Mouse (Mus musculus): ENCODE data around the gene Manba.
"Not testable (repeated sequence)": the region's sequence is repeated elsewhere in the genome, so short reads cannot be mapped to it uniquely, and the experiment has no call there.

The Manba gene

DNA sequence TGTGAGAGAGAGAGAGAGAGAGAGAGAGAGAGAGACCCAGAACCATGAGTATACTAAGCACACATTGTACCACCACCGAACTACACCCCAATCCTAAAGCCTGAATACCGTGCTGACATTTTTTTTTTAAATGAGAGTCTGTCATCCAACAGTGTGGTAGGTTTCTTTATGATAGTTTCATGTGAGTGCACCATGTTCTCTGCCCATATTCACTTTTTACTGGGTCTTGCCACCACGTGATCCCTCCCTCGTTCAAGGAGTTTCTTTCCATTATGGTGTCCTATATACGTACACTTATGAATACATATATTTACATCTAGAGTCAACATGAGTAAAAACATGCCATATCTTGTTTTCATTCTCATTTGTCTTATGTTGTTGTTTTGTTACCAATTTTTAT, 940 bp downstream of the Manba start:
- no peak for DNase-seq (ENCODE audit: low spot score)

DNA sequence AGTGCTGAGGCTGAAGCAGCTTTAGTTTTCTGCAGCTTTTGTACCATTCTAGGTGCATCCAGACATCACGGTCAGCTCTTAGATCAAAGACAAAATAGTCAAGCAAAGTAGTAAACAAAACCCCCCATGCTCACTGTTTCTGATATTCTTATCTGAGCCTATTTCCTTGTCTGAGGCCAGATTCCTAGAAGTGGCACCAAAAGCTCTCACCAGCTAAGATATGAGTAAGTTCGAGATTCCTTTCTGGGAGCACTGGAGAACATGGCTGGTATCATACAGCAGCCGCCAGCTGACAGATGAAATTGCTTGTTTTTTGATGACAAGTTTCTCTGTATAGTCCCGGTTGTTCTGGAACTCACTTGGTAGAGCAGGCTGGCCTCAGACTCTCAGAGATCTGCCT, 2.4 kb downstream of the Manba start:
- no peak for DNase-seq (ENCODE audit: low spot score)

DNA sequence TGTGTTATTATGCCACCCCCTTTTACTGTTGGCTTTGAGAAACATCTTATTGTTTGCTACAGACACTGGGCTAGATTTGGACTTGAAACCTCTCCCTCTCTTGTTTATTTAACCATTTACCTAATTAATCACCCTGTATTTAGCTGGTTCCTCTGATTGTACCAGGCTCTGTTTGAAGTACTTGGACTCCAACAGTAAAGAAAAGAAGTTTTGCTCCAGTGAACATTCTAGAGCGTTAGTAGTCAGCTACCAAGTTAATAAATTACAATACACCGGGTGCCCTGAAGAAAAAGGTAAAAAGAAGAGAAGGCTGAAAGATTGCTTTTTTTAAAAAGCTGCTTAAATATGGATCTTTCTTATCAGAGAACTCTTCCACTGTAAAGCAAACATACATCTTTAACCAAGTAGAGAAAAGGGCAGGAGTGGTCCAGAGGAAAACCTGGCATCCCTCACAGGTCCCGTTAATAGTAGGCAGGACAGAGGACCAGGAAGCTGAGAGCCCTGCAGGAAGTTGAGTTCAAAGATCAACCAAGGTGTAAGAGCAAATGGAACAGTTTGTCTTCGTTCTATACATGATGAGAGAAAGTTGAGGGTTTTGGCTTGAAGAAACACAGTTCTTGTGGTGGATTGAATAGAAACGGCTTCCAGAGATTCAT, 4.6 kb downstream of the Manba start:
- no peak for DNase-seq (ENCODE audit: low spot score)

DNA sequence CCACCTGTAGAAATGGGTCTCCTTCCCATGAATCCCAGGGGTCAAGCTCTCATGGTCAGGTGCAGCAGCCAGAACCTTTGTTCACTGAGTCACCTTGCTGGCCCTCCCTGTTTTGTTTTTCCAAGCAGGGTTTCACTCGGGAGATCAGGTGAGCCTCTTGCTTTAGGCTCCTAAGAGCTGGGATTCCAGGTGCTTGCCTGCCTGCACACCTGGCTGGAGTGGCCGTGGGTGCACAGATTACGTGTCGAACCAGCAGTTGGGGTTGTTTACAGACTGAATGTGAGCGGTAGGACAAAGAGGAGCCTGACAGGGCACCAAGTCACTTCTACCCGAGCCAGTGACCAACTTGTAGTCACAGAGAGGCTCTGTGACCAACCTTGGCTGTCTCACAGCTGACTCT, 5.7 kb downstream of the Manba start:
- DNase-seq (ENCODE audit: low spot score): no peak

DNA sequence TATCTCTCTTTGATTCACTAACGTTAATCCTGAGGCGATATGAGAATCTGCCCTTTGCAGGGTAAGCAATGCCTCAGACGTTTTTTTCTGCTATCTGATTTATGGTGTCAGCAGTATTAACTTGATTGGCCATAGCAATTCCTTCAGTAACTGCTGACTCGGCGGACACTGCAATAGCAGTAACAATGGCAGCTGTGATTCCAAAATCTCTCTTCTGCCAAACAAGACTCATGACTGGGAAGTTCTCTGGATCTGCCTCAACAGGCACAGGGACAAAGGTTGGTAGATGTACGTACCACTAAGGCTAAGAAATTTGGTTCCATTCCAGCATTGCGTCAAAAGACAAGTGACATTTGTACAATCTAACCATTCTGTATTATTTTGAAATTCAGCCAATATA, 7.9 kb downstream of the Manba start:
- not testable (repeated sequence) for DNase-seq (ENCODE audit: low spot score)

DNA sequence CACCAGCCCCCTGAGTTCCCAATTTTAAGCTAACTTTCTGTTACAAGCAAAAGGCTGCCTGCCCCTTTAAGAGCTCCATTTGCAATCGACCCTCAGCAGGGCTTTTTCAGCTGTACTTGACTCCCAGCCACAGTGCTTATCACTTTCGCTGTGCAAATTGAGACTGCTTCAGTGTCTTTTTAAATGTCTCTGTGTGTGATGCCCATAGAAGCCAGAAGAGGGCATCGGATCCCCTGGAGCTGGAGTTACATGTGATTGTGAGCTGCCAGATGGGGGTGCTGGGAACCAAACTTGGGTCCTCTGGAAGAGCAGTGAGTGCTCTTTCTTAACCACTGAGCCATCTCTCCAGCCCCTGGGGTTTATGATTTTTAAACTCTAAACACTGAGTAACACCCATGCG, 12.5 kb downstream of the Manba start:
- not testable (repeated sequence) for DNase-seq (ENCODE audit: low spot score)

DNA sequence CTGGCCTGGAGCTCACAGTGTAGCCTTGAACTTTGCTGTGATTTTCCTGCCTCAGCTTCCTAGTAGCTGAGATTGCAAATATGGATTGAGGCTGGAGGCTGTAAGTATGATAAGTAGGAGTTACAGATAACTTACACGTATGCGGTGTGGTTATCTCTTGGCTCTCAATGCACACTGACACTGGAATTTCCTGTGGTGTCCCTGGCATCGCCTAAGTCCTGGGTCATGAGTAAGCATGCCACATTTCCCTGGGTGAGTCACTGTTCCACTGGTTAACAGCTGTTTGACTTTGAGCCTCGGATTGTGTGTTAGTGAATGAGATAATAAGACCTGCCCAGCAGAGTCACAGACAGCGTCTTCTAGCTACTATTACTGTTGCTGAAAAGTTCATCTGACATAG, 13.5 kb downstream of the Manba start:
- DNase-seq (ENCODE audit: low spot score): no peak

DNA sequence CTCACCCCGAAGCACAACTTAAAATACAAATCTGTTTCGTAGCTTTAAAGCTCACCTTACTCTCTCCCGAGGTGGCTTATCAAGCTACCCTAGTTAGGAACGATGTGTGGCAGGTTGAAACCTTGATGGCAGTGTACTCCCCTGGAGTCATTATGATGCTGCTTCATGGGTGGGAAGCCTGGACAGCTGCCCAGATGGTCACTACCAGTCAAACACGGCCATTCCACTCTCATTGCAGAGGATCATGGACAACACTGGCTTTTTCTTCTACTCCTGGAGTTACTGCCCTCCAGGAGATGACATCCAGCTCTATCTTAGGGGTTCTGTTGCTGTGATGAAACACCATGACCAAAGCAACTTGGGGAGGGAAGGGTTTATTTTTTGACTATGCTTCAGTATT, 17.7 kb downstream of the Manba start:
- no peak for DNase-seq (ENCODE audit: low spot score)

DNA sequence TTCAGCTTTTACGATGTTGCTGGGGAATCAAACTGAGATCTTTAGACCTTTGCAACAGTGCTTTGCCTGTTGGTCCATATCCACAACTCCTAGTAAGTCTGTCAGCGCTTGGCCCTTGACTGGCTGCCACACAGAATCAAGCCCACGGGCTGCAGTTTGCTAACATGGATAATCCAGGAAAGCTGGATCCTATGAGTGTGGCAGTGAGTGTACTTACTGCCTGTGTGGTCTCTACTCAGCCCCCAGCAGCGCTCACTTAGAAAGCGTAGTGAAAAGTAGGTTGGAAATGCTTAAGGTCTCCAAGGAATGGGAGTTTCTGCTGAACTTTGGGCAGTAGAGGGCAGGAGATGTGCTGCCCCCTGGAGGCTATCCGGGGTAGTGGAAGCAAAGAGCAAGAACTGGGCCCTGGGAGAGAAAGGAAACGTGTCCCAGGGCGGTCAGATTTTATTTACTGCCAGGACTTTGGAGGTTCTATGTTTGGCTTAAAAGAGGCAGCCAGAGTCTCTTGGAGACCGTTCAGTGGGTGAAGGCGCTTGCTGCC, 20.0 kb downstream of the Manba start:
- DNase-seq (ENCODE audit: low spot score): peak; percentile 75

DNA sequence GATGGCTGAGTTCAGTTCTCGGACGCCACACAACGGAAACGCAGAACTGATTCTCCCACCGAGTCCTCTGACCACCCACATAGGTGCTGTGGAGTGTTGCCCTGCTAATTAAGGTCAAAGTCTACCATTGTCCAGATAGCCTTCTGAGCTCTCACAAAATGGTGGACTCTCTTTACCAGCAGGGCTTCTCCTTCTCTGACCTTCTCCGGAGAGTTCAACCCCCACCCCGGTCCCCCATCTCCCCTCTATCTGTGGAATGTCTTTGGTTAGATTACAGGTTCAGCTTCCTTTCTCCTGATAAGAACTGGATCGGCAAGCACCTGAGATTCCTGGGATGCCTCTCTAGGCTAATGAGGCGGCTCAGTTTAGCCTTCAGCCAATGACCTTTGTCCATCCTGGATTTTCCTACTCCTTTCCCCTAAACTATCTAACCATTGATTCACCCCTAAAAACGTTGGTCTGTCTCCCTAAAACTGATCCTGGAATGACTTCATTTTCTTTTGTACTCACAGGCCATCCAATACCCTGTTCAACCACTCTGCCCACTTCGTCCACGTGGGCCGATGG, 20.6 kb downstream of the Manba start:
- DNase-seq (ENCODE audit: low spot score): no peak

DNA sequence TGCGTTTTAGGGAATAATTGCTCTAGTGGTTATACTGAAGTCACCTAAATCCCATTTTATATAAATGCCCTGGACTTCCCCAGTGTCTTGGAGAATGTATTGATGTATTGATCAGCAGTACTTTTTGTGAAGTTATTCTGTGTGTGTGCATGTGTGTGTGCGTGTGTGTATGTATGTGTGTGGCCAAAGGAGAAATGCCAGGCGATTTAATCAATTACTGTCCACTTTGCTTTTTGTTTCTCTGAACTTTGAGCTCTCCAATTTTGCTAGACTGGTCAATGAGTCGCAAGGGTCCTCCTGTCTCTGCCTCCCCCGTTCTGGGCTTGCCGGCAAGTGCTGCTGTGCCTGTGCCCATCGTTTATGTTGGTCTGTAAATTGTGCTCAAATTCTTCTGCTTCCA, 22.1 kb downstream of the Manba start:
- no peak for DNase-seq (ENCODE audit: low spot score)

DNA sequence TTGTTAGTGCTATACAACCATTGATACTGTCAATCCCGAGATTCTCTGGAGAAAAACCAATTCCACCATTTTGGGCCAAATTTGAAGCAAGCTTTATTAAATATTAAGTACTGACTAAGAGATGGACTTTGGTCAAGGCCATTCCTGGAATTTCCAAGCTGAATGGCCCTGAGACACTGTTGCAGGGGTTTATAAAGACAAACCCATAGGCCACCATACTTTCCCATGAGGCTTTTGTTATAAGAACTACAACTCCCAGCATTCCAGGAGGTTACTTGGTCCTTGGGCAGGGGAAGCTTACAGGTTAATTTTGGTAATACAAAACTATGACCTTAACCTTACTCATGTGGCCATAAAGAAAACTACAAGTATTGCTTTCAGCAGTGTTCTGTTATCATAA, 22.8 kb downstream of the Manba start:
- no peak for DNase-seq (ENCODE audit: low spot score)

DNA sequence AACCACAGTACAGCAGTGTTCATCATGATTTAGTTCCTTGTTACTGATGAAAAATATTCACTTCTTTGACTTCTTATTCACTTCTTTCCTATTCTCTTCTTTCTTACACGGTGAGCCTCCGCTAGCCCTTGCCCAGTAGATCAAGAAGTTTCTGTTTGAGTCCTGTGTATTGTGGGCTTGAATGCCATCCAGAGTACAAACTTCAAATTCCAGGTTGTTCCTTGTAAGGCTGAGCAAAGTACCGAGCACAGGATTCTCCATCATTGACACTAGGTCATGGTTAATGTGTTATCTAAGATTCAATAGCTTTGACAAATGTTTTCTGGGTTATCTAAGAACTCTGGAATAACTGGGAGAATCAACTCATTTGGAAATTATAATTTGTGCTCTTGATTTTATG, 25.0 kb downstream of the Manba start:
- no peak for DNase-seq (ENCODE audit: low spot score)

DNA sequence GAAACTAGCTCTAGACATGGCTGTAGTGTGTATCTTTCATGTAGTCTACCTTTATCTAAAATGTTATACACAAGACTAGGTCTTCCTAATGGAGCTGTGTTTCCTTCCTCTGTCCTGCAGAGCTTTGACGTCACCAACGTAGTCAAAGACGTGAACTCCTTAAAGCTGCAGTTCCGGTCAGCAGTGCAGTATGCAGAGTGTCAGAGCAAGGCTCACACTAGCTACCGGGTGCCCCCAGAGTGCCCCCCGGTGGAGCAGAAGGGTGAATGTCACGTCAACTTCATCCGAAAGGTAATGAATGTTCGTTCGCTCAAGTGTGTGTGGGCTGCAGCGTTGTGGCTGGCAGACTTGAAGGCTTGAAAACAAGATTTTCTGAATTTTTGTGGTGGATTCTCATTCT, 26.3 kb downstream of the Manba start:
- no peak for DNase-seq (ENCODE audit: low spot score)

DNA sequence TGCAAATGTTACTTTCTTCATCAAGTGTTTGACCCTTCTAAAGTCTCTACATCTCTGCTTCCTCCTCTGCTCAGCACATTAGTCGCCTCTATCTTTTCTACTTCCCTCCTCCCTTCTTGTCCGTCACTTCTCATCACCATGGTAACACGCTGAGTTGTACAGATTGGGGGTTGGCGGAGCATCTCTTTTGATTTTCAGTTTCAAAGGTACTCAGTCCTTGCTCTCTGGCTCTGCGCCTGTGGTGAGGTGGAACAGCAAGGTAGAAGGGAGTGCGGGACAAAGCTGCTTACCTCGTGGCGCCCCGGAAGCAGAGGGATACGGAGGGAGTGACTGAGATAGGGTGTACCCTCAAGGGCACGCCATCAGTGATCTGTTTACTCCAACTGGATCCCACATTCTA, 27.9 kb downstream of the Manba start:
- no peak for DNase-seq (ENCODE audit: low spot score)

DNA sequence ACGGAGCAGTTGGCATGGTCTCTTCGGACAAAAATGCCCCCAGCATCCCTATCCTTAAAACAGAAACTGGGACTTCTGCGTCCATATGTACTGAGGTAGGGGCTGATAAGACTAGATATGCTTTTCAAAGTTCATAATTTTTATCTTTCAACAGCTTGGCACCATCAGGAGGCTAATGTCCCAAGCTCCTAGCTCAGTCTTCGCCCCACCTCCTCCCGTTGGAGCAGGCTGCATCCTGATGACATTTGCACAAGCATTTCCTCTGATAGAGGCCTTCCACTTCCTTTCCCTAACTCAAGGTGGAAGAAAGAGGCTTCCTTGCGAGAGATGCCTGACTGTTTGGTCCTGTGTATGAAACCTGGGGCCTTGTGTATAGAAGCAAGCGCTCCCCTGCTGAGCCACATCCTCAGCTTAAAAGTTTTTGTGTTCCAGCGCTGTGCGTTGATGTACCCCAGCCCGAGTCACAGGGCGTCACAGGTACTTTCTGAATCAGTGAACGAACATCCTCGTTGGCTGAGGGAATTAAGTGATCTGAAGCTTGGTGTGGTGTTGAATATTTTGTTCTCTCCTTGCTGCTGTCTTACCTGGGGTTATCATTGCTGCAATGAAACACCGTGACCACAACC, 28.5 kb downstream of the Manba start:
- DNase-seq (ENCODE audit: low spot score): no peak

DNA sequence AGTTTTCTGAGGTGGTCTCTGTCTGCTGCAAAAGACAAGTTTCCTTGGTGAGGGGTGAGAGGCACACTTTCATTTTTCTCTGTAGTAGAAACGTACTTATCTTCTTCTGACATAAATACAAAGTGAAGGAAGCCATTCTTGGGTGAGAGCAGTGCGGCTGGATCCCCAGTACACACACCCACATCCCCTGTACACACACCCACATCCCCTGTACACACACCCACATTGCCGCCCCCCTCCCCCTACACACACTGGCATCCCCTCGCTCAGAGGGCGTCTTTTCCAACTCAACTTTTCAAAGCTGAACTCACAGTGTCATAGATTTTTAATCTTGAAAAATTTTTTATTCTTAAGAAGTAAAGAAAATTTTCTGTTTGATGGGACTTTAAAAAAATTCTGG, 29.8 kb downstream of the Manba start:
- no peak for DNase-seq (ENCODE audit: low spot score)

DNA sequence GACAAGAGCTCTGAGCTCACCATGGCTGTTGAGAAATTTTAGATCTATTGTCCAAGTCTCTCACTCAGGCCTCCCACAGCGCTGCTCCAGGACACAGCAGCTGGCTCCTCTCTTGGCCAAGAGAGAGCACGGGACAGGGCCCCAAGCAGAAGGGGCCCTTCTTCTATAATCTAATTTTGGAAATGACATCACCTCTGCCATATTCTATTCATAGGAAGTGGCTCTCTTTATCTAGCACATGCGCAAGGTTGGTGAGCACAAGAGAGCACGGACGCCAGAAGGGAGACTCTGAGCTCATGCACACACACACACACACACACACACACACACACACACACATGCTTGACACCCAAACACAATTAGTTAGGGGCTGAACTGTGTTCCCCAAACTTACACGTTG, 31.5 kb downstream of the Manba start:
- DNase-seq (ENCODE audit: low spot score): peak; percentile 43

DNA sequence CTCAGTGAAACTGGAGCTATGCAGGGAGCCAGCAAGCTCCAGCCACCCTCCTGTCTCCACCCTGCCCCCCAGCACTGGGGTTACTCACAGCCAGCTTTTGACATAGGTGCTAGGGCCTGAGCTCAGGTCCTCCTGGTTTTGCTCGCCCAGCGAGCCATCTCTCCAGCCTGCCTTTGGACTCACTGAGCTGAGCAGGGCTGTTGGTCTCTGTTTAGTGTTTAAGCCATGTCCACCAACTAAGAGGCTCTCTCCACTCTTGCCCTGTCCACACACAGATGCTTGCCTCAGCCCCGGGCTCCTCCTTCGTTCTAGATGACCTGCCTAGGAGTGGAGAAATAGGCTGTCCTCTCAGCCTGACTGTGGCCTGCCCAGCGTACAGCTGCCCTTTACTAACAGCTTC, 33.5 kb downstream of the Manba start:
- no peak for DNase-seq (ENCODE audit: low spot score)

DNA sequence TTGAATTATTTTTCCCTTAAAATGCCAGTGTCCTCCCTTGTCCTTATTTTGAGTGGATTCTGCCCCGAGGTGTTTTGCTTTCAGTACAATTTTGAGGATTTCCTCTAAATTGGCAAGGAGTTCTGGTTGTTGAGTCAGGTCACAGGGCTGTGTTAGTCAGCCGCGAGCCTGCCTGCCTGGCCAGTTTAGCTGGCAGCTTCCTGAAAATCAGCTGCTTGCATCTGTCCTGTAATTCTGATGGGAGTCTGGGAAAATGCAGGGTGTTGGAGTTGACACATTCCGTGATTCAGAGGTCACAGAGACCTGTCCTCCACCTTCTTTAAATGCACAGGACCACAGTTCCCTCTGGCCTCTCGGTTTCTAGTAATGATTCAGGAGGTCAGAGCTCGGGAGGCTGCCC, 34.2 kb downstream of the Manba start:
- DNase-seq (ENCODE audit: low spot score): peak; percentile 10

DNA sequence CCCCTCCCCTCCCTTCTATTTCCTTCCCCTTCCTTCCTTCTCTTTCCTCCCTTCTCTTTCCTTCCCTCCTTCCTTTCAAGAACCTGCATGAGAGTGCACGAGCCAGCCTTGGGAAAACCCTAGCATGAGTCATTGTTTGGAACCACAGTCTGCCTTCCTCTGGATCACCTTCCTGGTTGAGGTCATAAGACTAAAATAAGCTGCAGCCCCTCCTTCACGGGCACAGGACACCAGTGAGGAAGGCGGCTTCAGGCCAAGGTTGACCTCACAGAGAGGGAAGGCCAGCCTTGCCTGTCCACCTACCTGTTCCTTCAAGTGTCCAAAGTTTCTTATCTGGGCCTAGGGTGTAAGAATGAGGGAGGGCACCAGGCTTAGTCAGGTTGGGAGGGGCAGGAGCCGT, 36.6 kb downstream of the Manba start:
- DNase-seq (ENCODE audit: low spot score): peak; percentile 92

DNA sequence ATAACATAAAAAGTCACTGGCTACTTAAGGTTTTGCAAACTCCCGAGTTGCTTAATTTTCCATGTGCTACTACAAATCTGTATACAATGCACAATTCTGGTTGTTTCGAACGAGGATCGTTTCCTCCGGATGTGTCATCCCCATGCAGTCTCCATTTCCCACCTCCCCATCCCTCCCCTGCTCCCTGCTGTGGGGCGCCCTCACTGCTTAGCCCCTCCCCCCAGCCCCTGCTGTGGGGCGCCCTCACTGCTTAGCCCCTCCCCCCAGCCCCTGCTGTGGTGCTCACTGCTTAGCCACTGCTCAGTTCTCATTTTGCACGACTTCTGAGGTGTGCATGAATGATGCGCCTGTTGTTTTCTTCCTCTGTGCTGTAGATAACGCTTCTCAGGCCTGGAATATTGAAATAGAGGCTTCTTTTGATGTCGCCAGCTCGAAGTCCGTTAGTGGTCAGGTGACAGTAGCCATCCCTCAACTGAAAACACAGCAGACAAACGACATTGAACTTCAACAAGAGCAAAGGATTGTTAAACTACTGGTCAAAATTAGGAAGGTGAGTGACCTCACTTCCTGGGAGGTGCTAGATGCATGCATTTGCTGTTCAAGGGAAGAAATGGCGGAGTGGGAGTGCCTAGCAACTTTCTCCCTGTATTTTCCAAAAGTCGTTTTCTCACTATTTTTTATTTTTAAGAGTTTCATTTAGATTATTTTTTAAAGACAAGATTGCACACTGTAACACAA, 37.4 kb downstream of the Manba start:
- DNase-seq (ENCODE audit: low spot score): no peak

DNA sequence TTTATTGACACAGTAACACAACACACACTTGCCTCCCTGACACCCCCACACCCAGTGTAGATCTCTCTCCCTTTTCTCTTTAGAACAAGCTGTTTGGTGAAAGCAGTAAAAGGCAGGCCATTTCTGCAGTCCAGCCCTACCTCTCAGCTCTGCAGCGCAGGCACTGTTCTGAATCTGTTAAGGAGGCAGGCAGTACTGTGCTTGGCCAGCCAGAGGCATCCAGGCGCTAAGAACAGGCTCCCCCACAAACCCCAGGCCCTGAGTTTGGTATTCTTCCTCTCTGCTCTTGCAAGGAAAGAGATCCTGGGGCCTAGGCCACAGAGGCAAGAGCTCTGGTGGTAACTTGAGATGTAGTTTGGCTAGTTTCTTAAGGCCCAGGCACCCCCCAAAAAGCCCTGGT, 39.5 kb downstream of the Manba start:
- DNase-seq (ENCODE audit: low spot score): not testable (repeated sequence)
